ENCODE assay signal across 16 mouse cellular contexts in the genomic region with DNA sequence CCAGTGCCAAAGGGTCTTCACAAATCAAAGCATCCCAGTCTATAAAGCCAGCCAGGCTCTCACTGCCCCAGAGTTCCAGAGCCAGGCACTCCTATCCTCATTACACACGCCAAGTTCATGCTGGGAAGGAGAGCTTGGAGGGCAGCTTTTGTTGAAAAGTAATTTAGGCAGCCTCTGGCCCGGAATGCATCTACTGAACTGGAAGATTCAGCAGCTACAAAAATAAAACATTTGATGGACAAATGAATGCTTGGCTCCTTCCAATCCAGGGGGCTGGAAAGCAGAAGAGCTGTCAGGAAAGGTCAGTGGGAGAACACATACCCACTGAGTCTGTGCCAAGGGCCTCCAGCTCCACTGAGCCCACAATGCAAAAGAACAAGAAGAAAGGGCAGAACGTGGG.
DNase-seq lines count a peak whose midpoint lies in the region; ATAC-seq and TF ChIP-seq lines count a peak whose summit lies in the region.
"Had no signal": no experiment of that assay in that cellular context is flagged by ENCODE, and none has a peak within 500 bp of the region (broad histone marks: within the 10 kb centered on the region; RNA-seq: fewer than 3 reads in every experiment).

No protein-coding gene starts in this region.

- no peaks in the 10 kb centered on the region for H3K36me3 ChIP-seq in forebrain, embryonic 12.5 days (replicated peaks)
- no peaks in the 10 kb centered on the region for H3K36me3 ChIP-seq in forebrain, embryonic 11.5 days (ENCODE audit: control insufficient read depth, insufficient read depth, low read length)
- no peaks in the 10 kb centered on the region for H3K36me3 ChIP-seq in midbrain, embryonic 16.5 days (ENCODE audit: control insufficient read depth, insufficient read depth, low read length)
- no peaks in the 10 kb centered on the region for H3K36me3 ChIP-seq in midbrain, embryonic 10.5 days
- no peaks in the 10 kb centered on the region for H3K36me3 ChIP-seq in forebrain, postnatal 0 days (ENCODE audit: insufficient read depth)
- H3K36me3 ChIP-seq: intestine, embryonic 15.5 days had no signal

- no peak for DNase-seq in forebrain, embryonic 11.5 days (ENCODE audit: low spot score)
- no peak for DNase-seq in midbrain, embryonic 10.5 days (ENCODE audit: low spot score)
- DNase-seq in cerebellum, adult 2 months, result peak; percentile 38 to 60
- DNase-seq in forebrain, postnatal 0 days, result no peak
- DNase-seq in layer of hippocampus, postnatal 25 days (ENCODE audit: extremely low spot score in 1 of 2, low spot score in 1 of 2), result no peak
- no peak for DNase-seq in ovary, postnatal 10 days (ENCODE audit: low spot score)
- DNase-seq: adrenal gland, postnatal 10 days; heart, postnatal 14 days; lung, postnatal 14 days; thymus, postnatal 4 days had no signal

- H3K4me1 ChIP-seq in forebrain, embryonic 12.5 days, result no peaks in the 10 kb centered on the region
- H3K4me1 ChIP-seq in forebrain, embryonic 11.5 days (replicated peaks; ENCODE audit: control insufficient read depth, insufficient read depth, low read length), result no peaks in the 10 kb centered on the region
- H3K4me1 ChIP-seq in midbrain, embryonic 16.5 days (ENCODE audit: control insufficient read depth, insufficient read depth, low read length), result no peaks in the 10 kb centered on the region
- H3K4me1 ChIP-seq in midbrain, embryonic 10.5 days, result no peaks in the 10 kb centered on the region
- peaks cover 6% of the 10 kb centered on the region; the same call in 1 of the 2 replicates for H3K4me1 ChIP-seq in cerebellum, adult 2 months (ENCODE audit: control insufficient read depth, insufficient read depth, low read length)
- no peaks in the 10 kb centered on the region for H3K4me1 ChIP-seq in forebrain, postnatal 0 days (ENCODE audit: insufficient read depth)
- H3K4me1 ChIP-seq: intestine, embryonic 15.5 days had no signal

- no peak for TF ChIP-seq CTCF in cerebellum, adult 2 months (IDR thresholded peaks at IDR 0.05; ENCODE audit: borderline replicate concordance, insufficient read depth, low read depth, low read length)
- no peak for TF ChIP-seq CTCF in forebrain, postnatal 0 days (IDR thresholded peaks at IDR 0.05; ENCODE audit: low read depth)

- no peaks in the 10 kb centered on the region for H3K9me3 ChIP-seq in forebrain, embryonic 12.5 days
- no peaks in the 10 kb centered on the region for H3K9me3 ChIP-seq in forebrain, embryonic 11.5 days (ENCODE audit: control insufficient read depth, low read length)
- no peaks in the 10 kb centered on the region for H3K9me3 ChIP-seq in midbrain, embryonic 16.5 days (replicated peaks; ENCODE audit: control insufficient read depth, low read length, poor library complexity, severe bottlenecking)
- H3K9me3 ChIP-seq in midbrain, embryonic 10.5 days (replicated peaks), result no peaks in the 10 kb centered on the region
- no peaks in the 10 kb centered on the region for H3K9me3 ChIP-seq in forebrain, postnatal 0 days (ENCODE audit: low read length)
- H3K9me3 ChIP-seq: intestine, embryonic 15.5 days had no signal

- no peak overlapping the region for H3K4me2 ChIP-seq in forebrain, embryonic 12.5 days
- no peak overlapping the region for H3K4me2 ChIP-seq in forebrain, embryonic 11.5 days (ENCODE audit: low read depth, low read length, severe bottlenecking)
- no peak overlapping the region for H3K4me2 ChIP-seq in midbrain, embryonic 16.5 days (ENCODE audit: low read length)
- H3K4me2 ChIP-seq in forebrain, postnatal 0 days (ENCODE audit: low read depth), result no peak overlapping the region
- H3K4me2 ChIP-seq: intestine, embryonic 15.5 days; midbrain, embryonic 11.5 days had no signal

- H3K9ac ChIP-seq in forebrain, embryonic 12.5 days, result no peak overlapping the region
- H3K9ac ChIP-seq in forebrain, embryonic 11.5 days (ENCODE audit: low read length), result no peak overlapping the region
- no peak overlapping the region for H3K9ac ChIP-seq in midbrain, embryonic 16.5 days (ENCODE audit: low read depth, low read length)
- no peak overlapping the region for H3K9ac ChIP-seq in forebrain, postnatal 0 days
- H3K9ac ChIP-seq: intestine, embryonic 15.5 days had no signal

- TF ChIP-seq POLR2A in cerebellum, adult 2 months (IDR thresholded peaks at IDR 0.05; ENCODE audit: borderline replicate concordance, insufficient read depth, low read length), result no peak

- no peak overlapping the region for H3K4me3 ChIP-seq in forebrain, embryonic 12.5 days (replicated peaks)
- no peak overlapping the region for H3K4me3 ChIP-seq in forebrain, embryonic 11.5 days (ENCODE audit: low read depth, low read length)
- no peak overlapping the region for H3K4me3 ChIP-seq in midbrain, embryonic 16.5 days (ENCODE audit: low read depth, low read length)
- H3K4me3 ChIP-seq in midbrain, embryonic 10.5 days, result no peak overlapping the region
- H3K4me3 ChIP-seq in cerebellum, adult 2 months (replicated peaks; ENCODE audit: insufficient read depth, low read depth, low read length), result no peak overlapping the region
- H3K4me3 ChIP-seq in forebrain, postnatal 0 days (ENCODE audit: low read depth, low read length), result no peak overlapping the region
- H3K4me3 ChIP-seq: erythroblast, embryonic 14.5 days; intestine, embryonic 15.5 days; layer of hippocampus, adult 2 months had no signal

- WGBS in forebrain, embryonic 12.5 days, result 26% methylated on average over 3 of the region's 3 CpGs
- WGBS in forebrain, embryonic 11.5 days, result 35% methylated on average over 3 of the region's 3 CpGs
- WGBS in midbrain, embryonic 16.5 days, result 43% methylated on average over 3 of the region's 3 CpGs
- 64% methylated on average over 3 of the region's 3 CpGs for WGBS in midbrain, embryonic 10.5 days
- WGBS in cerebellum, adult 2 months, result 6% methylated on average over 3 of the region's 3 CpGs
- 20% methylated on average over 3 of the region's 3 CpGs for WGBS in forebrain, postnatal 0 days

- no peak overlapping the region for H3K27ac ChIP-seq in forebrain, embryonic 12.5 days
- H3K27ac ChIP-seq in forebrain, embryonic 11.5 days (ENCODE audit: low read depth, low read length), result no peak overlapping the region
- no peak overlapping the region for H3K27ac ChIP-seq in midbrain, embryonic 16.5 days (ENCODE audit: low read length)
- no peak overlapping the region for H3K27ac ChIP-seq in midbrain, embryonic 10.5 days (replicated peaks)
- H3K27ac ChIP-seq in cerebellum, adult 2 months (ENCODE audit: insufficient read depth, low read length), result no peak overlapping the region
- H3K27ac ChIP-seq in forebrain, postnatal 0 days (ENCODE audit: low read depth, low read length), result no peak overlapping the region
- H3K27ac ChIP-seq: intestine, embryonic 15.5 days; layer of hippocampus, adult 2 months had no signal

- H3K27me3 ChIP-seq in forebrain, embryonic 12.5 days, result no peaks in the 10 kb centered on the region
- no peaks in the 10 kb centered on the region for H3K27me3 ChIP-seq in forebrain, embryonic 11.5 days (ENCODE audit: control insufficient read depth, insufficient read depth, low read length)
- no peaks in the 10 kb centered on the region for H3K27me3 ChIP-seq in midbrain, embryonic 16.5 days (ENCODE audit: control insufficient read depth, insufficient read depth, low read depth, low read length)
- no peaks in the 10 kb centered on the region for H3K27me3 ChIP-seq in midbrain, embryonic 10.5 days (ENCODE audit: low read depth, poor library complexity, severe bottlenecking)
- H3K27me3 ChIP-seq in cerebellum, adult 2 months (ENCODE audit: control insufficient read depth, insufficient read depth, low read length), result no peaks in the 10 kb centered on the region
- no peaks in the 10 kb centered on the region for H3K27me3 ChIP-seq in forebrain, postnatal 0 days (ENCODE audit: insufficient read depth, low read length)
- H3K27me3 ChIP-seq: intestine, embryonic 15.5 days had no signal

- 0 out of 2 replicates have a peak, but pooled peaks have one; percentile 39 for ATAC-seq in forebrain, embryonic 12.5 days (ENCODE audit: low FRiP score)
- no peak for ATAC-seq in forebrain, embryonic 11.5 days (replicated peaks; ENCODE audit: low FRiP score)
- 0 out of 2 replicates have a peak, but pooled peaks have one; percentile 25 for ATAC-seq in midbrain, embryonic 16.5 days
- ATAC-seq in forebrain, postnatal 0 days, result peak; percentile 38
- ATAC-seq: intestine, embryonic 15.5 days had no signal

Comparison
In these comparisons a context has a peak if more than half of its experiments do, and no peak if none do; other contexts are left out.
1. DNase-seq: peak in cerebellum, adult 2 months (2 of 2); none in forebrain, embryonic 11.5 days (single experiment), midbrain, embryonic 10.5 days (single experiment), forebrain, postnatal 0 days (single experiment), layer of hippocampus, postnatal 25 days (0 of 2) and ovary, postnatal 10 days (single experiment).